Mouse (Mus musculus): ENCODE data around the gene Zfp738. TPM values are rescaled to one million over a fixed set of nuclear protein-coding genes. Genes with fewer than 3 reads are reported as not detected.
"Not testable (repeated sequence)": the region's sequence is repeated elsewhere in the genome, so short reads cannot be mapped to it uniquely, and the experiment has no call there.

Zfp738 gene
- polyA plus RNA-seq, 1 experiment from 2014 or later = 11.0 TPM

DNA sequence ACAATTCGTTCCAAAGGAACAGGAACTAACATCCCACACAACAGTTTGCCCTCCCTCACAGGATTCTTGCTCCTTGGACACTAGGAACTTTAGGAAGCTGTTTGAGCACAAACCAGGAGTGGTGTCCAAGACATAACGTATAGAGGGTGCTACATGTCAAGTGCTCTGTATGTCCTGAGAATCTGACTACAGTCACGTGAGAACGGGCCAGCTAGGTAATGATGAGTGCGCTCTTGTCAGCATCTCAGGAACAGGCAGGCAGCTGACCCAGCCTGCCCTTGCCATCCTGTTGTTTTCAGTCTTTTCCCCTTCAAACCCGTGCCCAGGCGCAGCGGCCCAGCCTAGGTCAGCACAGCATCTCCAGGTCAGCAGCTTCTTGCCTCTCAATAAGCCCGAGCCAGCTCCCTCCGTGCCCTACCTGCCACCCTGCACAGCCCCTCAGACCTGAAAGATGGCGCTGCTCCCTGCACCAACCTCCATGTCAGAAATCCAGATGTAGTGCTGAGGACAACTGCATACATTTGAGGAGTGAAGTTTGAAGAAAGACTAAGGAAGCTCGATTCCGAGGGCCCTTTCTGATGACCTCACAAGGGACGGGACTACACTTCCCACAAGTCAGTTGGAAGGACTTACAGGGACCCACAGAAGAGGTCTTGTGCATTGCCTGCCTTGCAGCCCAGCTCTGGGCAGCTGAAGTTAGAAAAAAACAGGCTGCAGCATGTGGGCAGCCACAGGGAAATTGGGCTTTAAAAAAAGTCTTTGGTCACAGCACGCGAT, 3.7 kb downstream of the Zfp738 start:
- DNase-seq = peak; percentile 93
- not testable (repeated sequence) for H3K9me3 ChIP-seq (ENCODE audit: low read depth, low read length); H3K36me3 ChIP-seq (ENCODE audit: insufficient read depth); H3K27ac ChIP-seq (ENCODE audit: low read depth); H3K4me1 ChIP-seq (ENCODE audit: insufficient read depth); H3K27me3 ChIP-seq (ENCODE audit: insufficient read depth, low read length)
- Histone ChIP-seq H3K4me3 (ENCODE audit: low read depth, low read length) (peak overlapping the region; percentile 67), H3K9ac (peak overlapping the region; percentile 78), H3K4me2 (peak overlapping the region; percentile 72)
- peak; percentile 37; the same call in 1 of the 2 replicates for TF ChIP-seq CTCF (IDR thresholded peaks at IDR 0.05; ENCODE audit: low read depth)
- 10% methylated on average over 16 of the region's 16 CpGs for WGBS
- ATAC-seq (ENCODE audit: insufficient read depth) = peak; percentile 100

- no peak for DNase-seq
- no peak for TF ChIP-seq CTCF (IDR thresholded peaks at IDR 0.05; ENCODE audit: low read depth)
- ATAC-seq (ENCODE audit: insufficient read depth) = no peak
- no peaks in the 10 kb centered on the region for H3K4me1 ChIP-seq (ENCODE audit: insufficient read depth)
- no peaks in the 10 kb centered on the region for H3K27me3 ChIP-seq (ENCODE audit: insufficient read depth, low read length)
- no peaks in the 10 kb centered on the region for H3K9me3 ChIP-seq (ENCODE audit: low read depth, low read length)
- H3K4me2 ChIP-seq = no peak overlapping the region
- 95% methylated on average over 2 of the region's 2 CpGs for WGBS
- no peaks in the 10 kb centered on the region for H3K36me3 ChIP-seq (ENCODE audit: insufficient read depth)
- H3K9ac ChIP-seq = no peak overlapping the region
- no peak overlapping the region for H3K27ac ChIP-seq (ENCODE audit: low read depth)
- no peak overlapping the region for H3K4me3 ChIP-seq (ENCODE audit: low read depth, low read length)
Observed at GRCm38 (mm10) chr13:67674902-67675301, 12.0 kb downstream of the Zfp738 start.

DNA sequence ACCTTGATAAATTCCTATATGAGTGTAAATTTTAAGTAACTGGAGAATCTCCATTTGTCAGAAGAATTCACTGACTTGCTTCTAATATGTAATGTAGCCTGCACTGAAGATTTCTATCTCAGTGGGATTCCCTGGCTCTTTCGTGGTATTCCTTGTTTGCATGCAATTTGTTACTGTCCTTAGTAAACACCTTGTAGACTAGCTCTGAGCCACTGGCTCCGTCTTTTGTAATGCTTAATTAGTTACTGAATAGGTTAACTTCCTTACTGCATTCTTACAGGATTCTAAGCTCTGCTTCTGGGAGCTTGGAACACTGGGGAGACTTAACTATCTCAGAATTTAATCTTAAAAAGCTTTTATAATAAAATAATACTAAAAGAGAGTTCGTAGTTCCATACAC, 34.4 kb downstream of the Zfp738 start:
- 50% methylated on average over 3 of the region's 3 CpGs for WGBS
- no peak for ATAC-seq (ENCODE audit: insufficient read depth)
- H3K4me3 ChIP-seq (ENCODE audit: low read depth, low read length) = no peak overlapping the region
- no peaks in the 10 kb centered on the region for H3K27me3 ChIP-seq (ENCODE audit: insufficient read depth, low read length)
- no peaks in the 10 kb centered on the region for H3K36me3 ChIP-seq (ENCODE audit: insufficient read depth)
- no peak for TF ChIP-seq CTCF (IDR thresholded peaks at IDR 0.05; ENCODE audit: low read depth)
- no peaks in the 10 kb centered on the region for H3K9me3 ChIP-seq (ENCODE audit: low read depth, low read length)
- H3K9ac ChIP-seq = no peak overlapping the region
- no peak overlapping the region for H3K4me2 ChIP-seq
- H3K27ac ChIP-seq (ENCODE audit: low read depth) = no peak overlapping the region
- no peaks in the 10 kb centered on the region for H3K4me1 ChIP-seq (ENCODE audit: insufficient read depth)
- no peak for DNase-seq

DNA sequence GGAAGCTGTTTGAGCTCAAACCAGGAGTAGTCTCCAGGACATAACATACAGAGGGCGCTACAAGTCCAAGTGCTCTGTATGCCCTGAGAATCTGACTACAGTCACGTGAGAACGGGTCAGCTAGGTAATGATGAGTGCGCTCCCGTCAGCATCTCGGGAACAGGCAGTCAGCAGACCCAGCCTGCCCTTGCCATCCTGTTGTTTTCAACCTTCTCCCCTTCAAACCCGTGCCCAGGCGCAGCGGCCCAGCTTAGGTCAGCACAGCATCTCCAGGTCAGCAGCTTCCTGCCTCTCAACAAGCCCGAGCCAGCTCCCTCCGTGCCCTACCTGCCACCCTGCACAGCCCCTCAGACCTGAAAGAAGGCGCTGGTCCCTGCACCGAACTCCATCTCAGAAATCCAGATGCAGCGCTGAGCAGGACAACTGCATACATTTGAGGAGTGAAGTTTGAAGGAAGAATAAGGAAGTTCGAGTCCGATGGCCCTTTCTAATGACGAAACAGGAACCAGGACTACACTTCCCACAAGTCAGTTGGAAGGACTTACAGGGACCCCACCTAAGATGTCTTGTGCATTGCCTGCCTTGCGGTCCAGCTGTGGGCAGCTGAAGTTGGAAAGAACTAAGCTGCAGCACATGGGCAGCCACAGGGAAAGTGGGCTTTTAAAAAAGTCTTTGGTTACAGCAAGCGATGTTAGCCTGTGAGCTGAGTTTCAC, 49.4 kb downstream of the Zfp738 start, which contains the start of the genes Gm49345 and Zfp729a:
TSS of gene Gm49345 (minus strand) at position 476 of the 714 bp plus-strand sequence.
TSS of gene Zfp729a (minus strand) at position 498 of the 714 bp plus-strand sequence.
- ATAC-seq (ENCODE audit: insufficient read depth) (peak; percentile 100), DNase-seq (peak; percentile 95)
- Histone ChIP-seq H3K4me2 (peak within 1 kb of the TSS; percentile 60), H3K4me1 (ENCODE audit: insufficient read depth) (no peaks in the 10 kb centered on the region), H3K9me3 (ENCODE audit: low read depth, low read length) (no peaks in the 10 kb centered on the region), H3K27ac (ENCODE audit: low read depth) (peak within 1 kb of the TSS; percentile 69; the same call in 1 of the 2 replicates), H3K27me3 (ENCODE audit: insufficient read depth, low read length) (no peaks in the 10 kb centered on the region), H3K4me3 (ENCODE audit: low read depth, low read length) (peak within 1 kb of the TSS; percentile 78), H3K9ac (peak within 1 kb of the TSS; percentile 74), H3K36me3 (ENCODE audit: insufficient read depth) (no peaks in the 10 kb centered on the region)
- 0% methylated on average over 19 of the region's 19 CpGs for WGBS
- TF ChIP-seq CTCF (IDR thresholded peaks at IDR 0.05; ENCODE audit: low read depth) = peak; percentile 70

DNA sequence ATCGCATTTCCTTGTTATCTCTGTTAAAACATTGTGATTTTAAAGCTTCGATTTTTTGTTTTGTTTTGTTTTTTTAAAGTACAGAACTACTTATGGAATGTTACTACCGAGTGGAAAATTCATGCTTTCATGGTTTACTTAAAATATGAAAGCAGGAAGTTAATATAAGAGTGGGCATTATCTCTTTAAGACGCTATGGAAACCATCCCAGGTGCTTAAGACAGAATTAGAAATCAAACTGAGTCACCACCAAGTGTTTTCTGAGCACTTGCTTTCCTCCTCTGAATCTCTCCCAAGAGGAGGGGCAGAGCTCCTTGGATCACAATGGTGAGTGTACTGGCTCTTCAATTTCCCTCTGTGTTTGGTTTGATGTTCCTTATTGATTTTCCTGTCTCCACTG, 76.8 kb downstream of the Zfp738 start:
- Histone ChIP-seq H3K27ac (ENCODE audit: low read depth) (no peak overlapping the region), H3K36me3 (ENCODE audit: insufficient read depth) (no peaks in the 10 kb centered on the region), H3K27me3 (ENCODE audit: insufficient read depth, low read length) (no peaks in the 10 kb centered on the region), H3K4me2 (no peak overlapping the region), H3K4me1 (ENCODE audit: insufficient read depth) (no peaks in the 10 kb centered on the region), H3K4me3 (ENCODE audit: low read depth, low read length) (peak overlapping the region; percentile 66; the same call in 1 of the 2 replicates), H3K9me3 (ENCODE audit: low read depth, low read length) (no peaks in the 10 kb centered on the region), H3K9ac (no peak overlapping the region)
- ATAC-seq (ENCODE audit: insufficient read depth) (no peak), DNase-seq (peak; percentile 16)
- 86% methylated on average over 4 of the region's 4 CpGs for WGBS
- TF ChIP-seq CTCF (IDR thresholded peaks at IDR 0.05; ENCODE audit: low read depth) = no peak

DNA sequence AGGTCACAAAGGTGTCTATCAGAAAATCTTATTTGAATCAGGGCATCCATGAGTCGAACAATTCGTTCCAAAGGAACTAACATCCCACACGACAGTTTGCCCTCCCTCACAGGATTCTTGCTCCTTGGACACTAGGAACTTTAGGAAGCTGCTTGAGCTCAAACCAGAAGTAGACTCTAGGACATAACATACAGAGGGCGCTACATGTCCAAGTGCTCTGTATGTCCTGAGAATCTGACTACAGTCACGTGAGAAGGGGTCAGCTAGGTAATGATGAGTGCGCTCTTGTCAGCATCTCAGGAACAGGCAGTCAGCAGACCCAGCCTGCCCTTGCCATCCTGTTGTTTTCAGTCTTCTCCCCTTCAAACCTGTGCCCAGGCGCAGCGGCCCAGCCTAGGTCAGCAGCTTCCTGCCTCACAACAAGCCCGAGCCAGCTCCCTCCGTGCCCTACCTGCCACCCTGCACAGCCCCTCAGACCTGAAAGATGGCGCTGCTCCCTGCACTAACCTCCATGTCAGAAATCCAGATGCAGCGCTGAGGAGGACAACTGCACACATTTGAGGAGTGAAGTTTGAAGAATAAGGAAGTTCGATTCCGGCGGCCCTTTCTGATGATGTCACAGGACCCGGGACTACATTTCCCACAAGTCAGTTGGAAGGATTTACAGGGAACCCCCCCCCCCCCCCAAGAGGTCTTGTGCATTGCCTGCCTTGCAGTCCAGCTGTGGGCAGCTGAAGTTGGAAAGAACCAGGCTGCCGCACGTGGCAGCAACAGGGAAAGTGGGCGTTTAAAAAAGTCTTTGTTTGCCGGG, 77.6 kb downstream of the Zfp738 start, which contains the start of gene Zfp729b:
TSS of gene Zfp729b (minus strand) at position 642 of the 811 bp plus-strand sequence.
- no peaks in the 10 kb centered on the region for H3K9me3 ChIP-seq (ENCODE audit: low read depth, low read length)
- H3K4me1 ChIP-seq (ENCODE audit: insufficient read depth) = no peaks in the 10 kb centered on the region
- peak within 1 kb of the TSS; percentile 72 for H3K27ac ChIP-seq (ENCODE audit: low read depth)
- 2% methylated on average over 20 of the region's 20 CpGs for WGBS
- peak within 1 kb of the TSS; percentile 67 for H3K4me2 ChIP-seq
- TF ChIP-seq CTCF (IDR thresholded peaks at IDR 0.05; ENCODE audit: low read depth) = peak; percentile 55
- no peaks in the 10 kb centered on the region for H3K36me3 ChIP-seq (ENCODE audit: insufficient read depth)
- H3K27me3 ChIP-seq (ENCODE audit: insufficient read depth, low read length) = no peaks in the 10 kb centered on the region
- DNase-seq (peak; percentile 94), ATAC-seq (ENCODE audit: insufficient read depth) (peak; percentile 98)
- H3K9ac ChIP-seq = peak within 1 kb of the TSS; percentile 66
- H3K4me3 ChIP-seq (ENCODE audit: low read depth, low read length) = peak within 1 kb of the TSS; percentile 66

Other genes starting within 250 kb of the Zfp738 start
- 10.1 and 11.5 TPM in 2 replicates for gene Zfp874a, start 235.4 kb downstream of the Zfp738 start, polyA plus RNA-seq (2014; fragmentation: Nextera tagmentation; extraction: Ambion mirVana)
- 2.4 and 2.8 TPM in 2 replicates for gene Zfp874b, start 202.8 kb downstream of the Zfp738 start, polyA plus RNA-seq (2014; fragmentation: Nextera tagmentation; extraction: Ambion mirVana)
- gene Zfp58, start 186.5 kb downstream of the Zfp738 start, polyA plus RNA-seq (2014; fragmentation: Nextera tagmentation; extraction: Ambion mirVana) = 12.7 and 13.1 TPM in 2 replicates
- gene Gm26965, start 160.9 kb downstream of the Zfp738 start, polyA plus RNA-seq (2014; fragmentation: Nextera tagmentation; extraction: Ambion mirVana) = 0.30 TPM in 1 of 2 replicates, not detected in the other
- gene Zfp87, start 160.9 kb downstream of the Zfp738 start, polyA plus RNA-seq (2014; fragmentation: Nextera tagmentation; extraction: Ambion mirVana) = 20.5 and 24.3 TPM in 2 replicates
- 16.0 and 16.5 TPM in 2 replicates for gene Zfp748, start 133.2 kb downstream of the Zfp738 start, polyA plus RNA-seq (2014; fragmentation: Nextera tagmentation; extraction: Ambion mirVana)
- gene Zfp729b, start 77.4 kb downstream of the Zfp738 start, polyA plus RNA-seq (2014; fragmentation: Nextera tagmentation; extraction: Ambion mirVana) = 4.4 and 4.7 TPM in 2 replicates
- not detected in 2 replicates for gene Gm49345, start 49.3 kb downstream of the Zfp738 start, polyA plus RNA-seq (2014; fragmentation: Nextera tagmentation; extraction: Ambion mirVana)
- 3.6 and 4.6 TPM in 2 replicates for gene Zfp729a, start 49.3 kb downstream of the Zfp738 start, polyA plus RNA-seq (2014; fragmentation: Nextera tagmentation; extraction: Ambion mirVana)
- 2.7 and 3.2 TPM in 2 replicates for gene Zfp65, start 42.1 kb upstream of the Zfp738 start, polyA plus RNA-seq (2014; fragmentation: Nextera tagmentation; extraction: Ambion mirVana)
- 5.6 and 6.4 TPM in 2 replicates for gene Zfp85, start 68.2 kb upstream of the Zfp738 start, polyA plus RNA-seq (2014; fragmentation: Nextera tagmentation; extraction: Ambion mirVana)
- gene Zfp493, start 92.6 kb upstream of the Zfp738 start, polyA plus RNA-seq (2014; fragmentation: Nextera tagmentation; extraction: Ambion mirVana) = 3.1 and 4.4 TPM in 2 replicates
- 7.5 and 8.0 TPM in 2 replicates for gene Zfp273, start 126.7 kb upstream of the Zfp738 start, polyA plus RNA-seq (2014; fragmentation: Nextera tagmentation; extraction: Ambion mirVana)
- gene Gm10037, start 144.0 kb upstream of the Zfp738 start, polyA plus RNA-seq (2014; fragmentation: Nextera tagmentation; extraction: Ambion mirVana) = 3.0 and 3.5 TPM in 2 replicates
- not detected in 2 replicates for gene BC048507, start 176.3 kb upstream of the Zfp738 start, polyA plus RNA-seq (2014; fragmentation: Nextera tagmentation; extraction: Ambion mirVana)